In the genomic region with DNA sequence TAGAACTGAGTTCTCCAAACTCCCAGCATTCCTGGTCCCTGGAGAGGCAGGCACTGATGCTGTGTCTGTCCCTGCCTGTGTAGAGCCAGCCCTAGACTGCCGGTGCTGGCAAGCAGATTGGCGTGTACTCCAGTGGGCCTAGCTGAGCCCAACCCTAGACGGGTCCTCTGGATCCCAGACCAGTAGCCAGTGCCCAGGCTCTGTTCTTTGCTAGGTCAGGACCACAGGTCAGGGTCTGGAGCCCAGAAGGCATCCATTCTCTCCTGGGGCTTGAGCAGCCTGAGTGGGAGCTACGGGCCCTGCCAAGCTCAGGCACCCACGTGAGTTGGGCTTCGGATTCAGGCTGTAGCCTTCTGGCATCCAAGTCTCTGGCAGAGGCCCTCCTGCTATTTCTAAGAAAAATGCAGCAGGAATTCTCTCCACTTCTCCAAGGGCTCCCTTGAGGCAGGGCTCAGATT, we compare ENCODE assay signal across 8 mouse cellular contexts. TPM values are rescaled to one million over a fixed set of nuclear protein-coding genes. Genes with fewer than 3 reads are reported as not detected.
DNase-seq lines count a peak whose midpoint lies in the region; ATAC-seq and TF ChIP-seq lines count a peak whose summit lies in the region.

No protein-coding gene starts in this region.

- H3K9ac ChIP-seq in hindbrain, embryonic 16.5 days (ENCODE audit: low read depth, low read length), result 0 out of 2 replicates have a peak overlapping the region, but pooled peaks have one; percentile 18
- no peak overlapping the region for H3K9ac ChIP-seq in lung, embryonic 15.5 days
- H3K9ac ChIP-seq in stomach, embryonic 16.5 days (ENCODE audit: low read length), result peak overlapping the region; percentile 22

- peaks cover 61% of the 10 kb centered on the region for H3K4me1 ChIP-seq in hindbrain, embryonic 16.5 days (ENCODE audit: control insufficient read depth, insufficient read depth, low read depth, low read length)
- peaks cover 98% of the 10 kb centered on the region for H3K4me1 ChIP-seq in lung, embryonic 15.5 days
- peaks cover 95% of the 10 kb centered on the region for H3K4me1 ChIP-seq in stomach, embryonic 16.5 days (ENCODE audit: control insufficient read depth, insufficient read depth, low read length)

- no peaks in the 10 kb centered on the region for H3K27me3 ChIP-seq in Patski
- no peaks in the 10 kb centered on the region for H3K27me3 ChIP-seq in hindbrain, embryonic 16.5 days (replicated peaks; ENCODE audit: control insufficient read depth, insufficient read depth, low read length)
- H3K27me3 ChIP-seq in lung, embryonic 15.5 days, result no peaks in the 10 kb centered on the region
- H3K27me3 ChIP-seq in stomach, embryonic 16.5 days (ENCODE audit: control insufficient read depth, insufficient read depth, low read length), result no peaks in the 10 kb centered on the region

- DNase-seq in cerebellum, postnatal 10 days, result peak; percentile 48 to 53
- no peak for DNase-seq in cerebellum, postnatal 4 days (ENCODE audit: low spot score in 2 of 2)
- peak; percentile 80 for DNase-seq in Patski (ENCODE audit: low read depth, low spot score)
- peak; percentile 46 to 50 for DNase-seq in frontal cortex, postnatal 10 days (ENCODE audit: low spot score in 2 of 2)
- no peak for DNase-seq in spleen, adult 18-20 months

- in situ Hi-C loops in Patski (cut with MboI; ENCODE audit: low pct_unique_long_range_greater_than_20kb), result loop anchor here (25.0 kb wide), 1 partner anchor 388 kb away; no protein-coding TSS in a partner anchor

- no peak for TF ChIP-seq CTCF in Patski (IDR thresholded peaks at IDR 0.05)

- H3K36me3 ChIP-seq in hindbrain, embryonic 16.5 days (ENCODE audit: control insufficient read depth, insufficient read depth, low read length), result no peaks in the 10 kb centered on the region
- no peaks in the 10 kb centered on the region; the same call in 1 of the 2 replicates for H3K36me3 ChIP-seq in lung, embryonic 15.5 days
- no peaks in the 10 kb centered on the region for H3K36me3 ChIP-seq in stomach, embryonic 16.5 days (ENCODE audit: control insufficient read depth, insufficient read depth, low read length)

- CTCF ChIA-PET in Patski (lab: Charles Lee), result interaction anchor here (0.9 to 1.5 kb wide), 2 partner anchors 14 to 38 kb away, joined by 5 to 8 read pairs; no protein-coding TSS in a partner anchor

- WGBS in hindbrain, embryonic 16.5 days, result 18% methylated on average over 6 of the region's 6 CpGs
- WGBS in lung, embryonic 15.5 days, result 17% methylated on average over 6 of the region's 6 CpGs
- WGBS in stomach, embryonic 16.5 days, result 27% methylated on average over 6 of the region's 6 CpGs

- H3K4me2 ChIP-seq in hindbrain, embryonic 16.5 days (ENCODE audit: low read length), result no peak overlapping the region
- H3K4me2 ChIP-seq in lung, embryonic 15.5 days, result 0 out of 2 replicates have a peak overlapping the region, but pooled peaks have one; percentile 31
- H3K4me2 ChIP-seq in stomach, embryonic 16.5 days (ENCODE audit: low read depth, low read length), result no peak overlapping the region

- POLR2A ChIA-PET in Patski (lab: Charles Lee), result interaction anchor here (1.4 to 4.0 kb wide), 4 partner anchors 8 to 36 kb away, joined by 4 to 20 read pairs (median 6); no protein-coding TSS in a partner anchor

- H3K9me3 ChIP-seq in hindbrain, embryonic 16.5 days (ENCODE audit: control insufficient read depth, low read length), result no peaks in the 10 kb centered on the region
- H3K9me3 ChIP-seq in lung, embryonic 15.5 days, result no peaks in the 10 kb centered on the region
- H3K9me3 ChIP-seq in stomach, embryonic 16.5 days (replicated peaks; ENCODE audit: control insufficient read depth, low read length), result no peaks in the 10 kb centered on the region

- peak overlapping the region; percentile 32 for H3K27ac ChIP-seq in hindbrain, embryonic 16.5 days (ENCODE audit: low read depth, low read length)
- H3K27ac ChIP-seq in lung, embryonic 15.5 days, result peak overlapping the region; percentile 70
- peak overlapping the region; percentile 85 for H3K27ac ChIP-seq in stomach, embryonic 16.5 days (ENCODE audit: low read length)

- H3K4me3 ChIP-seq in hindbrain, embryonic 16.5 days (ENCODE audit: low read length), result no peak overlapping the region
- H3K4me3 ChIP-seq in lung, embryonic 15.5 days, result no peak overlapping the region
- H3K4me3 ChIP-seq in stomach, embryonic 16.5 days (replicated peaks; ENCODE audit: low read length), result no peak overlapping the region

- peak; percentile 48 for ATAC-seq in Patski
- ATAC-seq in hindbrain, embryonic 16.5 days, result peak; percentile 58; the same call in 1 of the 2 replicates
- ATAC-seq in lung, embryonic 15.5 days (ENCODE audit: borderline replicate concordance, extremely low read depth, low FRiP score, low TSS enrichment), result peak; percentile 13; the same call in 1 of the 2 replicates
- ATAC-seq in stomach, embryonic 16.5 days (ENCODE audit: insufficient read depth, low FRiP score), result no peak

RNA-seq across cellular contexts. Expression of a gene that starts 10.1 kb away (rescaled TPM):
- 272 TPM for polyA plus RNA-seq in Patski (2021)
- polyA plus RNA-seq in hindbrain, embryonic 16.5 days (2015; fragmentation: Nextera tagmentation; extraction: Ambion mirVana), result 10.0 and 13.0 TPM in 2 replicates
- 12.3 and 13.7 TPM in 2 replicates for polyA plus RNA-seq in lung, embryonic 15.5 days (2015; fragmentation: Nextera tagmentation; extraction: Ambion mirVana)
- polyA plus RNA-seq in stomach, embryonic 16.5 days (2015; fragmentation: Nextera tagmentation; extraction: Ambion mirVana), result 15.1 and 16.8 TPM in 2 replicates

RNA-seq across cellular contexts. Expression of a gene that starts 20.6 kb away (rescaled TPM):
- polyA plus RNA-seq in Patski (2021), result 2.2 TPM
- polyA plus RNA-seq in hindbrain, embryonic 16.5 days (2015; fragmentation: Nextera tagmentation; extraction: Ambion mirVana), result 1.3 and 2.7 TPM in 2 replicates
- 0.54 and 0.93 TPM in 2 replicates for polyA plus RNA-seq in lung, embryonic 15.5 days (2015; fragmentation: Nextera tagmentation; extraction: Ambion mirVana)
- 0.42 and 2.0 TPM in 2 replicates for polyA plus RNA-seq in stomach, embryonic 16.5 days (2015; fragmentation: Nextera tagmentation; extraction: Ambion mirVana)

RNA-seq across cellular contexts. Expression of a gene that starts 30.8 kb away (rescaled TPM):
- polyA plus RNA-seq in Patski (2021), result 0.13 TPM
- polyA plus RNA-seq in hindbrain, embryonic 16.5 days (2015; fragmentation: Nextera tagmentation; extraction: Ambion mirVana), result 53.2 and 55.0 TPM in 2 replicates
- 3.9 and 4.1 TPM in 2 replicates for polyA plus RNA-seq in lung, embryonic 15.5 days (2015; fragmentation: Nextera tagmentation; extraction: Ambion mirVana)
- polyA plus RNA-seq in stomach, embryonic 16.5 days (2015; fragmentation: Nextera tagmentation; extraction: Ambion mirVana), result 13.0 and 15.1 TPM in 2 replicates

Comparison
In these comparisons a context has a peak if more than half of its experiments do, and no peak if none do; other contexts are left out.
1. DNase-seq: peak in cerebellum, postnatal 10 days (2 of 2), Patski (single experiment) and frontal cortex, postnatal 10 days (2 of 2); none in cerebellum, postnatal 4 days (0 of 2) and spleen, adult 18-20 months (0 of 2).
2. H3K27ac ChIP-seq: peak in every context shown above with its lines; median percentile 85 in stomach, embryonic 16.5 days; 70 in lung, embryonic 15.5 days; 32 in hindbrain, embryonic 16.5 days.
3. RNA of a gene that starts 10.1 kb away (polyA plus RNA-seq): 272 TPM in Patski (single experiment); 15.1 to 16.8 TPM in stomach, embryonic 16.5 days, 12.3 to 13.7 TPM in lung, embryonic 15.5 days and 10.0 to 13.0 TPM in hindbrain, embryonic 16.5 days; every median in the first group is over 10 times any median in the second.